Mouse (Mus musculus): ENCODE data around the gene Gucy2c. TPM values are rescaled to one million over a fixed set of nuclear protein-coding genes. Genes with fewer than 3 reads are reported as not detected.
"Not testable (repeated sequence)": the region's sequence is repeated elsewhere in the genome, so short reads cannot be mapped to it uniquely, and the experiment has no call there.

The Gucy2c gene
- polyA plus RNA-seq, 1 experiment: 0.31 TPM

DNA sequence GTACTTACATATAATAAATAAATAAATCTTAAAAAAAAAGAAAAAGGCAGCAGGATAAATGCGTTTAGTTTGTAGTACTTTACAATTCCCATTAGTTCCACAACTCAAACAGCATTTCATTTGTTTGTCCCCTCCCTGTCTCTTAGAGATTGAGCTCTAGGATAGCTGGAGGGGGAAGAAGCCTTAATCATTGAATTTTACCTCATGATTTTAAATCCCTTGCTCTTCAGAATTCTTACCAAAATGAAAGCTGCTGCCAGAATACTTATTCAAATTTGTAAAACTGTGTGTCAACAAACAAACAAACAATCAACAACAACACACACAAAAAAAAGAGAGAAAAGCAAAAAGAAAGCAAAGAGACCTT lies 23.8 kb upstream of the Gucy2c start:
- H3K4me1 ChIP-seq (replicated peaks; ENCODE audit: control insufficient read depth, insufficient read depth, low read length): peaks cover 14% of the 10 kb centered on the region
- TF ChIP-seq POLR2A (IDR thresholded peaks at IDR 0.05; ENCODE audit: control insufficient read depth, extremely low read depth, insufficient read depth, low read length, poor library complexity): no peak
- no peak for TF ChIP-seq CTCF (IDR thresholded peaks at IDR 0.05; ENCODE audit: borderline replicate concordance, control insufficient read depth, extremely low read depth, insufficient read depth, low read length, poor library complexity)
- DNase-seq: no peak
- H3K27ac ChIP-seq (ENCODE audit: control insufficient read depth, insufficient read depth, low read length): no peak overlapping the region; the same call in 1 of the 2 replicates
- H3K27me3 ChIP-seq (ENCODE audit: control insufficient read depth, insufficient read depth, low read length): no peaks in the 10 kb centered on the region
- H3K4me3 ChIP-seq (ENCODE audit: control insufficient read depth, insufficient read depth, low read length): no peak overlapping the region
- WGBS: 56% methylated on average over 1 of the region's 1 CpGs
- no peaks in the 10 kb centered on the region for H3K36me3 ChIP-seq (ENCODE audit: control insufficient read depth, insufficient read depth, low read length)

DNA sequence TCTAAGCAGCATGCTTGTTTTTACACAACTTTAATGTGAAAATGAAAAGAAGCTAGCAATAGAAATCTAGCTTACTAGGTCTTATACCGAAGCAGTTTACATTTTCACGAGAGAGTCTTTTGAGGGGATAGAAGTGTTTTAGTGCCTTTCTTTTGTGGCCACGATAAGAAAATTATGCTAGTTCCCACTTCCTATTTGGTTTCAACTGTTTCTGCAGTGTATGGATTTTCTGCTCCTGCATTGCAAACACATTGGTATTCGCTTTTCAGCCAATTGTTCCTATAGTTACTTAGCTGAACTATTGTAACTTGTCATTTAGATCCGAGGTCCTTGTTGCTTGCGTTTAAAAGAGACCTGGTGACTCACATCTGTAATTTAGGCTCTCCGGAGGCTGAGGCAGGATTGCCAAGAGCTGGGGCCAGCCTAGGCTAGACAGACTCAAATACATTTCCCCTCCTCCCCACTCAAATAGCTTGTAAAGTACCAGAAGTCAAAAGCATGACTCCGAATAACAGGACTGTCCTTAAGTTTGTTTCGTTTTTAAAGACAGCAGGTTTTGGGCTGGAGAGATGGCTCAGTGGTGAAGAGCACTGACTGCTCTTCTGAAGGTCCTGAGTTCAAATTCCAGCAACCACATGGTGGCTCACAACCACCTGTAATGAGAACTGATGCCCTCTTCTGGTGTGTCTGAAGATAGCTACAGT lies 23.3 kb upstream of the Gucy2c start:
- no peak for TF ChIP-seq CTCF (IDR thresholded peaks at IDR 0.05; ENCODE audit: borderline replicate concordance, control insufficient read depth, extremely low read depth, insufficient read depth, low read length, poor library complexity)
- no peak for TF ChIP-seq POLR2A (IDR thresholded peaks at IDR 0.05; ENCODE audit: control insufficient read depth, extremely low read depth, insufficient read depth, low read length, poor library complexity)
- peaks cover 14% of the 10 kb centered on the region for H3K4me1 ChIP-seq (replicated peaks; ENCODE audit: control insufficient read depth, insufficient read depth, low read length)
- WGBS: 2% methylated on average over 9 of the region's 9 CpGs
- peak overlapping the region; percentile 91 for H3K27ac ChIP-seq (ENCODE audit: control insufficient read depth, insufficient read depth, low read length)
- H3K4me3 ChIP-seq (ENCODE audit: control insufficient read depth, insufficient read depth, low read length): no peak overlapping the region
- no peaks in the 10 kb centered on the region for H3K36me3 ChIP-seq (ENCODE audit: control insufficient read depth, insufficient read depth, low read length)
- DNase-seq: no peak
- H3K27me3 ChIP-seq (ENCODE audit: control insufficient read depth, insufficient read depth, low read length): no peaks in the 10 kb centered on the region

DNA sequence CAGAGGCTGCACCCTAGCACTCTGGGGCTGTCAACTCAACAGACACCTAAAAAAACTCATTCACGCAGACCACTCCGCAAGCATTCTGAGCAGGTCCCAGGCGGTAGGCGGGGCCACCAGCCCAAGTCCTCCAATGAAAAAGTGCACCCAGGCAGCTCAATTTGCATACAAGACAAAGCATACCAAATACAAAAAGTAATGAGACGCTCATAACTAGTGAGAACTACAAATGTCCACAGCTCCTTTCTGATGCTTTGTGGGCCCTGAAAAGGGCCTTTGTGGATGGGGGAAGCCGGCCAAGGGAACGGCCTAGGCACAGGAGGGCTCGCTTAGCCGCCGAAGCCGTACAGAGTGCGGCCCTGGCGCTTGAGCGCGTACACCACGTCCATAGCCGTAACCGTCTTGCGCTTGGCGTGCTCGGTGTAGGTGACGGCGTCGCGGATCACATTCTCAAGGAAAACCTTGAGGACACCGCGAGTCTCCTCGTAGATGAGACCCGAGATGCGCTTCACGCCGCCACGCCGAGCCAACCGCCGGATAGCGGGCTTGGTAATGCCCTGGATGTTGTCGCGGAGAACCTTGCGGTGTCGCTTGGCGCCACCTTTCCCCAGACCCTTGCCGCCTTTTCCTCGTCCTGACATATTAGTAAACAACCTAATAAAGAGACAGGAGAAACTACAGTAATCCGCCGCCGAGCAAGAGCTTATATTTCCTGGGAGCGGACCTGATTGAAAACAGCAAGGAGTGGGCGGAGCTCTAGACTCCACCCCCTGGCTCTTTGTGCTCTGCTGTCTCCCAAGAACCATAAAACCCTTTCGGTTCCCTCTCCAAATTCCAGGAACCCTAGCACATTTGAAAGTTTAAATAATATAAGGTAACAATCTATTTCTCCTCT lies 22.4 kb upstream of the Gucy2c start, which contains the start of gene Hist4h4:
TSS of gene Hist4h4 (minus strand) at position 677 of the 895 bp plus-strand sequence.
- DNase-seq: peak; percentile 95
- WGBS: under 1% methylated on average over 50 of the region's 50 CpGs
- Histone ChIP-seq H3K27me3 (ENCODE audit: control insufficient read depth, insufficient read depth, low read length) (no peaks in the 10 kb centered on the region), H3K27ac (ENCODE audit: control insufficient read depth, insufficient read depth, low read length) (peak within 1 kb of the TSS; percentile 99), H3K4me3 (ENCODE audit: control insufficient read depth, insufficient read depth, low read length) (peak within 1 kb of the TSS; percentile 72), H3K36me3 (ENCODE audit: control insufficient read depth, insufficient read depth, low read length) (no peaks in the 10 kb centered on the region), H3K4me1 (replicated peaks; ENCODE audit: control insufficient read depth, insufficient read depth, low read length) (peaks cover 8% of the 10 kb centered on the region)
- TF ChIP-seq POLR2A (IDR thresholded peaks at IDR 0.05; ENCODE audit: control insufficient read depth, extremely low read depth, insufficient read depth, low read length, poor library complexity): peak; percentile 95
- peak; percentile 36; the same call in 1 of the 2 replicates for TF ChIP-seq CTCF (IDR thresholded peaks at IDR 0.05; ENCODE audit: borderline replicate concordance, control insufficient read depth, extremely low read depth, insufficient read depth, low read length, poor library complexity)

DNA sequence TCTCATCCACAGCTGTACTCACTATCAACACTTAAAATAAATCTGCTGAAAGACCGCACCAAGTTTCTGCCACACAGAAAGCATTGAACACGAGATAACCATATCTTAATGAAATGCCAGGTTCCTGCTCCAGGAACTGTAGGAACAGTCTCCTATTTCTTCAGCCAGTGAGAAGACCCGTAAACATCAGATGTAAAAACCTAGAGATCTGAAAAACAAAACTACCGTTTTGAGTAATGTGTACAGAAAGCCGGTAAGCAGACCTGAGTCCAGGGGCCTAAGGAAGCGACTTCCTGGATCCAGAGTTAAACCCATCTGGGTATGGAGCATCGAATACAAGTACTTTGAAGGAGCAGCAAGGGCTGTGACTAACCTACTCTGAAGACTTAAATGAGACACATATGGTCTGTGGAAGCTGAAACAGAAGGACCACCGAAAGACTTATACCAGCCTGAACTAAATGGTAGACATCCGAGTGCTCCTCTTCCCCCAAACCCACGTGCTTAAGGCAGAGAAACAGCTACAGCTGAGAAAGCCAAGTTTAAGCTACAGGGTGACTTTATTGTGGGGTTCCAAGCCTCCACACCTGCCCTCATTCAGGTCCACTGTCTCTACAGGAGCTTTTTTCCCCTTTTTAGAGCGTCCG lies 21.7 kb upstream of the Gucy2c start:
- H3K27me3 ChIP-seq (ENCODE audit: control insufficient read depth, insufficient read depth, low read length): no peaks in the 10 kb centered on the region
- DNase-seq: no peak
- peak overlapping the region; percentile 99 for H3K27ac ChIP-seq (ENCODE audit: control insufficient read depth, insufficient read depth, low read length)
- WGBS: 13% methylated on average over 12 of the region's 12 CpGs
- peak overlapping the region; percentile 33 for H3K4me3 ChIP-seq (ENCODE audit: control insufficient read depth, insufficient read depth, low read length)
- H3K36me3 ChIP-seq (ENCODE audit: control insufficient read depth, insufficient read depth, low read length): no peaks in the 10 kb centered on the region
- H3K4me1 ChIP-seq (replicated peaks; ENCODE audit: control insufficient read depth, insufficient read depth, low read length): peaks cover 8% of the 10 kb centered on the region
- TF ChIP-seq CTCF (IDR thresholded peaks at IDR 0.05; ENCODE audit: borderline replicate concordance, control insufficient read depth, extremely low read depth, insufficient read depth, low read length, poor library complexity) (no peak), POLR2A (IDR thresholded peaks at IDR 0.05; ENCODE audit: control insufficient read depth, extremely low read depth, insufficient read depth, low read length, poor library complexity) (no peak)

DNA sequence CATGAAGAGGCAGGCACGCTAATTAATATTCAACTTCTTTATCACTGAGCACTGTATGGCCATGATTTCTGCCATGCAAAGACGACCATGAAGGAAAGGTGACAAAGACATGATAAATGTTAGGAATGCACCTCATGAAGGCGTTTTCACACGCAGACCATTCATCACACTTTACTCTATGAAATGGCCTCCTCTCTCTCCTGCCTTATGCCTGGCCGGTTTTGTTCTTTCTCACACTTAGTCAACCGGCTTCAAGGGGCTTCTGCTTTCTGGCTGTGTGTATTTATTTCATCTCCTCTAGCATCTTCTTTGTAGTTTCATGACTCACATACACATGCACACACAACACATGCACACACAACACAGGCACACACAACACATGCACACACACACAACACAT lies 19.7 kb upstream of the Gucy2c start:
- DNase-seq: no peak
- Histone ChIP-seq H3K27ac (ENCODE audit: control insufficient read depth, insufficient read depth, low read length) (no peak overlapping the region), H3K4me1 (replicated peaks; ENCODE audit: control insufficient read depth, insufficient read depth, low read length) (0 out of 2 replicates have a peak, but pooled peaks cover 4% of the 10 kb centered on the region), H3K36me3 (ENCODE audit: control insufficient read depth, insufficient read depth, low read length) (no peaks in the 10 kb centered on the region), H3K27me3 (ENCODE audit: control insufficient read depth, insufficient read depth, low read length) (no peaks in the 10 kb centered on the region), H3K4me3 (ENCODE audit: control insufficient read depth, insufficient read depth, low read length) (no peak overlapping the region)
- TF ChIP-seq CTCF (IDR thresholded peaks at IDR 0.05; ENCODE audit: borderline replicate concordance, control insufficient read depth, extremely low read depth, insufficient read depth, low read length, poor library complexity): no peak
- TF ChIP-seq POLR2A (IDR thresholded peaks at IDR 0.05; ENCODE audit: control insufficient read depth, extremely low read depth, insufficient read depth, low read length, poor library complexity): no peak
- WGBS: 96% methylated on average over 6 of the region's 6 CpGs

DNA sequence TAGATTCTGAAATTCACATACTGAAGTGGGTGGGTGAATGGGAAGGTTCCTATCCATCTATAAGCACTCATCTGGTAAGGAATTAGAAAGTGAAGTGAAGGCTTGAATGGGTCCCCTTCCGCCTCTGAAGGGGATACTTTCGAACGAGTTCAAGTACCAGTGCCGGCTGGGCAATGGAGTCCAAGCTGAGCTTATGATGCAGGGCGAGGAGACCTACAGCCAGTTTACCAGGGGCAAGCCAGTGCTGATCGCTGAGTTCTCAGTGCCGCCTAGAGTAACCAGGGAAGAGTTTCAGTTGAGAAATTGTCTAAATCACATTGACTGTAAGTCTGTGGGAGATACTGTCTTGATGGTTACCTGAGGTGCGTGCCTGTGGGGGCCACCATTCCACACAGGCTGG lies 19.1 kb upstream of the Gucy2c start:
- no peaks in the 10 kb centered on the region for H3K36me3 ChIP-seq (ENCODE audit: control insufficient read depth, insufficient read depth, low read length)
- H3K27ac ChIP-seq (ENCODE audit: control insufficient read depth, insufficient read depth, low read length): no peak overlapping the region
- WGBS: 96% methylated on average over 8 of the region's 8 CpGs
- DNase-seq: no peak
- 0 out of 2 replicates have a peak, but pooled peaks cover 4% of the 10 kb centered on the region for H3K4me1 ChIP-seq (replicated peaks; ENCODE audit: control insufficient read depth, insufficient read depth, low read length)
- H3K27me3 ChIP-seq (ENCODE audit: control insufficient read depth, insufficient read depth, low read length): no peaks in the 10 kb centered on the region
- no peak overlapping the region for H3K4me3 ChIP-seq (ENCODE audit: control insufficient read depth, insufficient read depth, low read length)
- TF ChIP-seq POLR2A (IDR thresholded peaks at IDR 0.05; ENCODE audit: control insufficient read depth, extremely low read depth, insufficient read depth, low read length, poor library complexity) (no peak), CTCF (IDR thresholded peaks at IDR 0.05; ENCODE audit: borderline replicate concordance, control insufficient read depth, extremely low read depth, insufficient read depth, low read length, poor library complexity) (no peak)

DNA sequence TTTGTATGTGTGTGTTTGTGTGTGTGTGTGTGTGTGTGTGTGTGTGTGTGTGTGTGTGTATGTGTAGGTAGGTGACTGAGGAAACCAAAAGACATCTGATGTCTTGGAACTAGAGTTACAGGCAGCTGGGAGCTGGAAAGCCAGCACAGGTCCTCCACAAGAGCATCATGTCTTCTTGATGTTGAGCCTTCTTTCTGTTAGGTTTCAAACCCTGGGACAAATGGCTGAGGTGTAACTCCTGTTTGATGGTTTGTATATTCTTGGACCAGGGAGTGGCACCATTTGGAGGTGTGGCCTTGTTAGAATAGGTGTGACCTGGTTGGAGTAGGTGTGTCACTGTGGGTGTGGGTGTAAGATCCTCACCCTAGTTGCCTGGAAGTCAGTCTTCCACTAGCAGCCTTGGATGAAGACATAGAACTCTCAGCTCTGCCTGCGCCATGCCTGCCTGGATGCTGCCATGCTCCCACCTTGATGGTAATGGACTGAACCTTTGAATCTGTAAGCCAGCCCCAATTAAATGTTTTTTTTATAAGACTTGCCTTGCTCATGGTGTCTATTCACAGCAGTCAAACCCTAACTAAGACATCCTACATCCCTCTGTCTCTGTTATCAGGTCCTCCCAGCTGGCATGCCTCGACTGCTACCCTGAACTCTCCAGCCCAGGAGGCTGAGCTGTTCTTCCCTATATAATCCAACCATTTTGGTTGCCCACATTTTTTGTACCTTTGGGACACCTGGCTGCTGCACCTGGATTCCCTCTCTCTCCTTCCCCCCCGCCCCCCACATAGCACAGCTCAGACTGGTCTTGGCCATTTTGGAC lies 16.5 kb upstream of the Gucy2c start:
- H3K4me1 ChIP-seq (replicated peaks; ENCODE audit: control insufficient read depth, insufficient read depth, low read length); H3K4me3 ChIP-seq (ENCODE audit: control insufficient read depth, insufficient read depth, low read length); H3K27ac ChIP-seq (ENCODE audit: control insufficient read depth, insufficient read depth, low read length); H3K36me3 ChIP-seq (ENCODE audit: control insufficient read depth, insufficient read depth, low read length); H3K27me3 ChIP-seq (ENCODE audit: control insufficient read depth, insufficient read depth, low read length); DNase-seq: not testable (repeated sequence)
- 94% methylated on average over 3 of the region's 3 CpGs for WGBS
